Mouse (Mus musculus): Measurements from ENCODE around the gene Pde6d. TPM values are rescaled to one million over a fixed set of nuclear protein-coding genes. Genes with fewer than 3 reads are reported as not detected.

The Pde6d gene
- 70.0 and 73.7 TPM in 2 replicates for polyA plus RNA-seq (2012; rRNA removed)

DNA sequence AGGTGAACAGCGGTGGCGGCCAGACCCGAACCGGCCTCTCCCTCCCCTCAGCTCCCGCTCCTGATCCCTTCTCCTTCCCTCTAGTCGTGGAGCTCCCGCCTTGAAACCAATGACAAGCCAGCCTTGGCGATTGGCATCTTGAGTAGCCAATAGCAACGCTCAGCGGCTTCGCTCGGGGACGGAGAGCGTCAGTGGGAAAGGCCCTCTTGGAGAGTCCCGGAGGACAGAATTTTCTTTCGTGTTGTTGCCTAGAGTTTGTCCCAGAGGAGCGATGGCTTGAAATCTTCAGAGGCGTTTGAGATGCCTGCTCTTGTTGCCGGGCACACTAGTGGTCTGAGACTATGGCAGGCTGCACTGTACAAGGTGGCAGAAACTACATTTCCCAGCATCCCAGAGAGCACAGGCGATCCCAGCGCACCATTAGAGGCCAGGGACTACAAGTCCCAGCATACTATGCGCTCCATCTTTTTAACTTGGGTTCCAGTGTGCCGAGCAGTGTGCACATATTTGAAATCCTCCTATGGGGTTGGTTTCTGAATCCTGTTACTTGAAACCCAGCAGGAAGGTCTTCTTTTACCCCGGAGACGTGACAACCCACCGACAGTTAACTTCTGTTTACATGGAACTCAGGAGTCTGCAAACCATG is at the start of gene Pde6d, which contains the start of gene Cops7b:
TSS of gene Pde6d (minus strand) at position 179 of the 646 bp plus-strand sequence.
TSS of gene Cops7b (plus strand) at position 454 of the 646 bp plus-strand sequence.
- H3K27ac ChIP-seq (ENCODE audit: control insufficient read depth, insufficient read depth, low read depth, low read length): peak within 1 kb of the TSS; percentile 93
- TF ChIP-seq POLR2A (IDR thresholded peaks at IDR 0.05; ENCODE audit: control insufficient read depth, low read depth, low read length): peak; percentile 88
- 0 out of 2 replicates have a peak, but pooled peaks have one; percentile 1 for TF ChIP-seq CTCF (IDR thresholded peaks at IDR 0.05; ENCODE audit: control insufficient read depth, insufficient read depth, insufficient replicate concordance, low read depth, low read length)
- no peaks in the 10 kb centered on the region for H3K4me1 ChIP-seq (ENCODE audit: control insufficient read depth, insufficient read depth, low read length)
- H3K4me3 ChIP-seq (ENCODE audit: control insufficient read depth, low read depth, low read length): peak within 1 kb of the TSS; percentile 92
- no peaks in the 10 kb centered on the region for H3K27me3 ChIP-seq (ENCODE audit: control insufficient read depth, insufficient read depth, low read length)
- H3K36me3 ChIP-seq (ENCODE audit: control insufficient read depth, insufficient read depth, low read length): no peaks in the 10 kb centered on the region

DNA sequence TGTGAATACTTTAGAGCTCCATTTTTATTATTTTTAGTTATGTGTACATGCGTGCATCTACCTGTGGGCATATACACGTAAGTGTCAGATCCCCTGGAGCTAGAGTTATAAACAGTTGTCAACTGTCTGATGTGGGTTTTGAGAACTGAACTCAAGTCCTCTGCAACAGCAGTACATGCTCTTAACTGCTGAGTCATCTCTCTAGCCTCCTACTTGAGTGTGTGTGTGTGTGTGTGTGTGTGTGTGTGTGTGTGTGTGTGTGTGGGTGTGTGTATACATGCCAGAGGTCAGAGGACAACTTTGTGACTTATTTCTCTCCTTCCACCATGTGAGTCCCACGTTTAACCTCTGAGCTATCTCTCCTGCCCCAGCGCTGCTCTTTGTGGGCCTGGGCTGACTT is 48.1 kb upstream of the Pde6d start:
- no peak overlapping the region for H3K4me3 ChIP-seq (ENCODE audit: control insufficient read depth, low read depth, low read length)
- no peaks in the 10 kb centered on the region for H3K4me1 ChIP-seq (ENCODE audit: control insufficient read depth, insufficient read depth, low read length)
- H3K27ac ChIP-seq (ENCODE audit: control insufficient read depth, insufficient read depth, low read depth, low read length): no peak overlapping the region
- TF ChIP-seq CTCF (IDR thresholded peaks at IDR 0.05; ENCODE audit: control insufficient read depth, insufficient read depth, insufficient replicate concordance, low read depth, low read length): no peak
- no peak for TF ChIP-seq POLR2A (IDR thresholded peaks at IDR 0.05; ENCODE audit: control insufficient read depth, low read depth, low read length)
- H3K36me3 ChIP-seq (ENCODE audit: control insufficient read depth, insufficient read depth, low read length): no peaks in the 10 kb centered on the region
- no peaks in the 10 kb centered on the region for H3K27me3 ChIP-seq (ENCODE audit: control insufficient read depth, insufficient read depth, low read length)

GRCm38 (mm10) chr1:86629936-86630335 is 47.5 kb upstream of the Pde6d start:
- Histone ChIP-seq H3K27ac (ENCODE audit: control insufficient read depth, insufficient read depth, low read depth, low read length) (no peak overlapping the region), H3K36me3 (ENCODE audit: control insufficient read depth, insufficient read depth, low read length) (no peaks in the 10 kb centered on the region), H3K4me3 (ENCODE audit: control insufficient read depth, low read depth, low read length) (no peak overlapping the region), H3K4me1 (ENCODE audit: control insufficient read depth, insufficient read depth, low read length) (no peaks in the 10 kb centered on the region), H3K27me3 (ENCODE audit: control insufficient read depth, insufficient read depth, low read length) (no peaks in the 10 kb centered on the region)
- TF ChIP-seq POLR2A (IDR thresholded peaks at IDR 0.05; ENCODE audit: control insufficient read depth, low read depth, low read length) (no peak), CTCF (IDR thresholded peaks at IDR 0.05; ENCODE audit: control insufficient read depth, insufficient read depth, insufficient replicate concordance, low read depth, low read length) (no peak)

- H3K4me3 ChIP-seq (ENCODE audit: control insufficient read depth, low read depth, low read length): no peak overlapping the region
- no peaks in the 10 kb centered on the region for H3K36me3 ChIP-seq (ENCODE audit: control insufficient read depth, insufficient read depth, low read length)
- H3K27ac ChIP-seq (ENCODE audit: control insufficient read depth, insufficient read depth, low read depth, low read length): no peak overlapping the region
- no peak for TF ChIP-seq POLR2A (IDR thresholded peaks at IDR 0.05; ENCODE audit: control insufficient read depth, low read depth, low read length)
- H3K4me1 ChIP-seq (ENCODE audit: control insufficient read depth, insufficient read depth, low read length): no peaks in the 10 kb centered on the region
- no peaks in the 10 kb centered on the region for H3K27me3 ChIP-seq (ENCODE audit: control insufficient read depth, insufficient read depth, low read length)
Observed at GRCm38 (mm10) chr1:86628270-86628669, 45.8 kb upstream of the Pde6d start.

DNA sequence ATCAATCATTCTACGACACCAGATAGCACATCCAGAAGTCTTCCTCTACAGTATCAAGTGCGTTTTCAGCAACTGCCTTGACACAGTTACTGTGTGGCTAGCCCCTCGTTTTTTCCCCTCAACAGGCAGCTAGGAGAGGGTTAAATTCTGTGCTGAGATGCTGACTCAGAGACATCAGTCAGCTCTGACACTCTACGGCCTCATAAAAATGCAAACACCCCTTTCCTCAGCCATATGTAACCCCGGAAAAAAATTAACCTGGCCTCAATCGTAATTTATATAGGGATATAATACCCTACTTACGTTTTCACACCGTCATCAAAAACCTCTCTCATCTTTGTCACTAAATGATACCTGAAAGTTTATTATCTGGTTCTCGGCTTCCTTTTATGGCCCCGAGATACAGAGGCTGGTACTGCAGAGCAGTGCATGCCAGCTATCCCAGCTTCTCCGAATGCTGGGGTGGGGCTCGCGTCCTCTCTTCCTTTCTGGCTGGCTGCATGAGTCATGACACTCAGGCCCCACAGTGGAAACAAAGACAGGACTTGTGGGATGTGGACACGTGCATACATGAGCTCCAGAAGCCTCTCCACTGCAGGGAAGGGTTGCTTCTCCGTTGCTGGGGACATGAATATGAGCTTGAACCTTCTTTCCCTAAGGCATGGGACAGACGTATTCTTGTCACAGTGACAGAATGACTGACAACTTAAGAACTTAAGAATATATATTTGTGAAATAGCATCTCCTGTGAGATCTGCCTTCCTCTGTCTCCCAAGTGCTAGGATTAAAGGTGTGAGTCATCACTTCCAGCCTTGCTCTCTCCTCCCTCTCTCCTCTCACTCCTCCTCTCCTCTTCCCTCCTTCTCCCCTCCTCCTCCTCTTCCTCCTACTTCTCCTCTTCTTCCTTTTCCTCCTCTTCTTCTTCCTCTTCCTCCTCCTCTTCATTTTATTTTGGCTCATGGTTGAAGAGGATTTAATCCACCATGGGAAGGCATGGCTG is 40.9 kb upstream of the Pde6d start:
- H3K36me3 ChIP-seq (ENCODE audit: control insufficient read depth, insufficient read depth, low read length): no peaks in the 10 kb centered on the region
- TF ChIP-seq POLR2A (IDR thresholded peaks at IDR 0.05; ENCODE audit: control insufficient read depth, low read depth, low read length) (no peak), CTCF (IDR thresholded peaks at IDR 0.05; ENCODE audit: control insufficient read depth, insufficient read depth, insufficient replicate concordance, low read depth, low read length) (no peak)
- H3K4me3 ChIP-seq (ENCODE audit: control insufficient read depth, low read depth, low read length): no peak overlapping the region
- no peak overlapping the region for H3K27ac ChIP-seq (ENCODE audit: control insufficient read depth, insufficient read depth, low read depth, low read length)
- no peaks in the 10 kb centered on the region for H3K4me1 ChIP-seq (ENCODE audit: control insufficient read depth, insufficient read depth, low read length)
- no peaks in the 10 kb centered on the region for H3K27me3 ChIP-seq (ENCODE audit: control insufficient read depth, insufficient read depth, low read length)

- Histone ChIP-seq H3K36me3 (ENCODE audit: control insufficient read depth, insufficient read depth, low read length) (no peaks in the 10 kb centered on the region), H3K27me3 (ENCODE audit: control insufficient read depth, insufficient read depth, low read length) (no peaks in the 10 kb centered on the region), H3K27ac (ENCODE audit: control insufficient read depth, insufficient read depth, low read depth, low read length) (no peak overlapping the region), H3K4me1 (ENCODE audit: control insufficient read depth, insufficient read depth, low read length) (no peaks in the 10 kb centered on the region), H3K4me3 (ENCODE audit: control insufficient read depth, low read depth, low read length) (no peak overlapping the region)
- TF ChIP-seq POLR2A (IDR thresholded peaks at IDR 0.05; ENCODE audit: control insufficient read depth, low read depth, low read length) (no peak), CTCF (IDR thresholded peaks at IDR 0.05; ENCODE audit: control insufficient read depth, insufficient read depth, insufficient replicate concordance, low read depth, low read length) (no peak)
Observed at GRCm38 (mm10) chr1:86622296-86622695, 39.9 kb upstream of the Pde6d start.

- Histone ChIP-seq H3K27me3 (ENCODE audit: control insufficient read depth, insufficient read depth, low read length) (no peaks in the 10 kb centered on the region), H3K4me3 (ENCODE audit: control insufficient read depth, low read depth, low read length) (no peak overlapping the region), H3K36me3 (ENCODE audit: control insufficient read depth, insufficient read depth, low read length) (no peaks in the 10 kb centered on the region), H3K4me1 (ENCODE audit: control insufficient read depth, insufficient read depth, low read length) (no peaks in the 10 kb centered on the region), H3K27ac (ENCODE audit: control insufficient read depth, insufficient read depth, low read depth, low read length) (no peak overlapping the region)
- TF ChIP-seq POLR2A (IDR thresholded peaks at IDR 0.05; ENCODE audit: control insufficient read depth, low read depth, low read length) (no peak), CTCF (IDR thresholded peaks at IDR 0.05; ENCODE audit: control insufficient read depth, insufficient read depth, insufficient replicate concordance, low read depth, low read length) (peak; percentile 23; the same call in 1 of the 2 replicates)
Observed at GRCm38 (mm10) chr1:86618454-86619125, 36.2 kb upstream of the Pde6d start.
